Mouse (Mus musculus) C2C12 (cell line): ENCODE results near the gene Kcnt2. TPM values are rescaled to one million over a fixed set of nuclear protein-coding genes. Genes with fewer than 3 reads are reported as not detected.

ENCODE experiments used
- H3K27me3 ChIP-seq: one replicate; pipeline ENCODE4 v1.6.1; 2011; ENCODE audit not compliant: control insufficient read depth, insufficient read depth, insufficient read length
- H3K36me3 ChIP-seq: one replicate; pipeline ENCODE4 v1.6.1; 2011; ENCODE audit not compliant: control insufficient read depth, insufficient read depth
- H3K4me3 ChIP-seq: one replicate; pipeline ENCODE4 v1.5.1; 2011; ENCODE audit warnings: mild to moderate bottlenecking, control low read depth; ENCODE audit not compliant: poor library complexity, insufficient read depth, severe bottlenecking
- H3K79me2 ChIP-seq: one replicate; pipeline ENCODE4 v1.6.1; 2011; ENCODE audit not compliant: control insufficient read depth, insufficient read depth
- H3K79me3 ChIP-seq: one replicate; pipeline ENCODE4 v1.6.1; 2011; ENCODE audit warnings: low read depth, control low read depth
- H3ac ChIP-seq: one replicate; pipeline ENCODE3; 2011; ENCODE audit warnings: low read depth; ENCODE audit not compliant: control insufficient read depth, insufficient read length
- CEBPB ChIP-seq: IDR thresholded peaks from one replicate; pipeline ENCODE4 v1.6.1; 2011; ENCODE audit warnings: low read depth, mild to moderate bottlenecking, control low read depth, moderate library complexity
- CTCF ChIP-seq: IDR thresholded peaks from one replicate; pipeline ENCODE4 v1.5.1; 2011; ENCODE audit not compliant: control insufficient read depth, insufficient read depth, insufficient read length
- FOSL1 ChIP-seq: IDR thresholded peaks from one replicate; pipeline ENCODE4 v1.8.0; 2011; ENCODE audit warnings: mild to moderate bottlenecking, low read length; ENCODE audit not compliant: poor library complexity, insufficient read depth, severe bottlenecking
- MAX ChIP-seq: IDR thresholded peaks from one replicate; pipeline ENCODE4 v1.6.1; 2011; ENCODE audit warnings: mild to moderate bottlenecking, control low read depth
- MYOD1 ChIP-seq: IDR thresholded peaks from one replicate; pipeline ENCODE4 v1.6.1; 2011; ENCODE audit warnings: low read depth; ENCODE audit not compliant: control insufficient read depth, insufficient read length
- MYOG ChIP-seq: IDR thresholded peaks from one replicate; pipeline ENCODE4 v1.6.1; 2011; ENCODE audit not compliant: control insufficient read depth, insufficient read length; ENCODE audit errors: extremely low read depth
- USF1 ChIP-seq: IDR thresholded peaks from one replicate; pipeline ENCODE4 v1.6.1; 2011; ENCODE audit warnings: low read depth, mild to moderate bottlenecking, control low read depth, moderate library complexity
- polyA plus RNA-seq: library from polyadenylated mRNA; unstranded; fragments of >200 nt; fragmentation: generic; extraction: Trizol; gene quantifications from one replicate; pipeline ENCODE4 v1.2.1, GENCODE M21; 2012; ENCODE audit warnings: missing spikeins

Kcnt2 gene
- polyA plus RNA-seq, 1 experiment, result 0.01 TPM

- Histone ChIP-seq H3ac (no peak overlapping the region), H3K36me3 (no peaks in the 10 kb centered on the region)
- no peak for TF ChIP-seq MYOD1
- no peak for TF ChIP-seq FOSL1
- TF ChIP-seq USF1, result no peak
- TF ChIP-seq CEBPB, result no peak
- TF ChIP-seq MYOG, result no peak
- TF ChIP-seq CTCF, result no peak
- no peak for TF ChIP-seq MAX
These were observed 197.9 kb downstream of the Kcnt2 start for GRCm38 (mm10) chr1:140443904-140444303.

GRCm38 (mm10) chr1:140444394-140444793 lies 198.4 kb downstream of the Kcnt2 start:
- Histone ChIP-seq H3K79me2 (no peaks in the 10 kb centered on the region), H3K36me3 (no peaks in the 10 kb centered on the region), H3K27me3 (no peaks in the 10 kb centered on the region), H3ac (no peak overlapping the region), H3K4me3 (no peak overlapping the region), H3K79me3 (no peaks in the 10 kb centered on the region)
- TF ChIP-seq FOSL1, result no peak
- TF ChIP-seq CEBPB, result no peak
- no peak for TF ChIP-seq MYOD1
- TF ChIP-seq MYOG, result no peak
- TF ChIP-seq USF1, result no peak
- TF ChIP-seq MAX, result no peak
- TF ChIP-seq CTCF, result no peak

More at GRCm38 (mm10) chr1:140443904-140444303, 197.9 kb downstream of the Kcnt2 start:
- H3K79me2 ChIP-seq, result no peaks in the 10 kb centered on the region
- H3K27me3 ChIP-seq, result no peaks in the 10 kb centered on the region
- H3K79me3 ChIP-seq, result no peaks in the 10 kb centered on the region
- no peak overlapping the region for H3K4me3 ChIP-seq

DNA sequence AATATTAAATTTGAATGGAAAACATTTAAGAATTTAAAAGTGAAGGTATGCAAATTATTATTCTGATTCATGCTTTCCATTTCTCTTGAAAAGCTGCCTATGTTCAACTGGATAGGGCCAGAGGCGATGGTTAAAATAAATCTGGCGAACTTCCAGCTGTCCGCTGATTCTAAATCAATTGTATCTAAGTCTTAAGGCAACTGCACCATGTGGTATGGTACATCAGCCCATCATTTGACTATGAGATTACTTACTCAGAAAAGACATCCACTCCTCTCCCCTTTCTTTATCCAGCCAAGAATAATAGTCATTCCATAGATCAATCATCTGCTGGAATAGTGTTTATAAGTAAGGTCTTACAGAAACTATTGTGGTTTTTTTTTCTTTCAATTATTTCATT lies 205.5 kb downstream of the Kcnt2 start:
- Histone ChIP-seq H3ac (no peak overlapping the region), H3K4me3 (no peak overlapping the region), H3K79me3 (no peaks in the 10 kb centered on the region), H3K36me3 (no peaks in the 10 kb centered on the region), H3K79me2 (no peaks in the 10 kb centered on the region), H3K27me3 (no peaks in the 10 kb centered on the region)
- TF ChIP-seq CTCF (no peak), USF1 (no peak), MYOG (no peak), FOSL1 (no peak), CEBPB (no peak), MAX (no peak), MYOD1 (no peak)

GRCm38 (mm10) chr1:140451924-140452323 lies 206.0 kb downstream of the Kcnt2 start:
- Histone ChIP-seq H3K36me3 (no peaks in the 10 kb centered on the region), H3K79me3 (no peaks in the 10 kb centered on the region), H3K79me2 (no peaks in the 10 kb centered on the region), H3K27me3 (no peaks in the 10 kb centered on the region), H3K4me3 (no peak overlapping the region), H3ac (no peak overlapping the region)
- TF ChIP-seq USF1, result no peak
- no peak for TF ChIP-seq CEBPB
- TF ChIP-seq MYOG, result no peak
- TF ChIP-seq MAX, result no peak
- no peak for TF ChIP-seq FOSL1
- no peak for TF ChIP-seq MYOD1
- no peak for TF ChIP-seq CTCF

GRCm38 (mm10) chr1:140455903-140456302 lies 209.9 kb downstream of the Kcnt2 start:
- H3K36me3 ChIP-seq, result no peaks in the 10 kb centered on the region
- no peak for TF ChIP-seq MYOD1
- TF ChIP-seq USF1, result no peak
- TF ChIP-seq CTCF, result no peak
- TF ChIP-seq MAX, result no peak
- TF ChIP-seq FOSL1, result no peak
- TF ChIP-seq MYOG, result no peak
- TF ChIP-seq CEBPB, result no peak
- no peaks in the 10 kb centered on the region for H3K79me2 ChIP-seq
- no peaks in the 10 kb centered on the region for H3K27me3 ChIP-seq
- no peak overlapping the region for H3K4me3 ChIP-seq
- no peaks in the 10 kb centered on the region for H3K79me3 ChIP-seq
- no peak overlapping the region for H3ac ChIP-seq

DNA sequence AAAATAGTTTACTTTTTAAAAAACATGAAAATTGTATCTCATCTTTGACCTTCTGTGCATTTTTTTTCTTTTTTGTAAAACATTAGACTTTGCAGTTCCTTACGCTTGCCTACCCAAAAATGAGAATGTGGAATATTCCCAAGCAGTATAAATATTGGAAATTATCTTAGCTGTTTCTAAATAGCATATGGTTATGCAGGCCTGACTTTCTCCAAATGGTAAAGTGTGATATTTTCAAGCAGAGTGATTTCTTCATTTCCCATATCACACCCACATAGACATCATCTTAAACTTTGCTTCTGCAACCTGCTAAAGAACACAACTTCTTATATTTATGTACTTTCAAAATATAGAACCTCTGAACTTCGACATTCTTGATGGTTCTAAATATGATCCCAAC lies 210.9 kb downstream of the Kcnt2 start:
- Histone ChIP-seq H3K4me3 (no peak overlapping the region), H3K79me2 (no peaks in the 10 kb centered on the region), H3K79me3 (no peaks in the 10 kb centered on the region), H3ac (no peak overlapping the region), H3K36me3 (no peaks in the 10 kb centered on the region), H3K27me3 (no peaks in the 10 kb centered on the region)
- no peak for TF ChIP-seq FOSL1
- TF ChIP-seq CTCF, result no peak
- TF ChIP-seq MYOD1, result no peak
- no peak for TF ChIP-seq MYOG
- no peak for TF ChIP-seq USF1
- no peak for TF ChIP-seq CEBPB
- no peak for TF ChIP-seq MAX
